Mouse (Mus musculus) small intestine, adult 2 months (tissue): ENCODE measurements at regions not wholly inside any gene's neighbourhood (a gene's known extent, or its start where the extent isn't known, plus 50 kb on each side); places are given as distances from the start of the nearest gene placed in this dataset.

Experiments used
- H3K27ac ChIP-seq: fragments of 200-500 bp; 2 replicates; pipeline ENCODE4 v1.5.1; 2012; ENCODE audit warnings: low read depth, low read length, control low read depth, inconsistent platforms; ENCODE audit not compliant: insufficient read depth
- H3K27me3 ChIP-seq: fragments of 200-500 bp; 2 replicates; pipeline ENCODE4 v1.6.1; 2012; ENCODE audit warnings: mild to moderate bottlenecking, moderate library complexity, low read length, inconsistent platforms; ENCODE audit not compliant: control insufficient read depth, insufficient read depth
- H3K36me3 ChIP-seq: fragments of 200-500 bp; 2 replicates; pipeline ENCODE4 v1.6.1; 2012; ENCODE audit warnings: mild to moderate bottlenecking, low read length, control low read depth, inconsistent platforms; ENCODE audit not compliant: control insufficient read depth, insufficient read depth
- H3K4me1 ChIP-seq: fragments of 200-500 bp; 2 replicates; pipeline ENCODE4 v1.6.1; 2012; ENCODE audit warnings: low read length, inconsistent platforms, mixed read lengths; ENCODE audit not compliant: control insufficient read depth, insufficient read depth, insufficient read length
- H3K4me3 ChIP-seq: fragments of 200-500 bp; 2 replicates; pipeline ENCODE4 v1.5.1; 2012; ENCODE audit warnings: low read depth, mild to moderate bottlenecking, control low read depth, inconsistent platforms, low read length, moderate library complexity
- CTCF ChIP-seq: fragments of 200-500 bp; IDR thresholded peaks from 2 replicates; pipeline ENCODE4 v1.5.1; 2012; ENCODE audit warnings: low read depth, mild to moderate bottlenecking, control low read depth, inconsistent platforms, low read length, moderate library complexity, mixed read lengths; ENCODE audit not compliant: insufficient replicate concordance, insufficient read length; ENCODE audit errors: extremely low read depth
- POLR2A ChIP-seq: fragments of 200-500 bp; IDR thresholded peaks from 2 replicates; pipeline ENCODE4 v1.6.1; 2012; ENCODE audit warnings: low read depth, mild to moderate bottlenecking, control low read depth, inconsistent platforms, low read length, moderate library complexity
- WGBS: fragments of 180-500 bp; shearing (Covaris S2); methylation state at CpG from one replicate; pipeline ENCODE4 v1.1.7; 2018; 5-methylcytosine and 5-hydroxymethylcytosine counted together

- WGBS = 94% methylated on average over 32 of the region's 32 CpGs
- H3K27me3 ChIP-seq = no peaks in the 10 kb centered on the region
- H3K36me3 ChIP-seq = no peaks in the 10 kb centered on the region
- peaks cover 4% of the 10 kb centered on the region for H3K4me1 ChIP-seq
- H3K27ac ChIP-seq = no peak overlapping the region
- H3K4me3 ChIP-seq = no peak overlapping the region
- no peak for TF ChIP-seq POLR2A
- TF ChIP-seq CTCF = no peak
Observed at GRCm38 (mm10) chr17:31732176-31732880, 54.7 kb downstream of the Cryaa start.

- Histone ChIP-seq H3K27me3 (no peaks in the 10 kb centered on the region), H3K27ac (no peak overlapping the region), H3K4me3 (no peak overlapping the region), H3K36me3 (no peaks in the 10 kb centered on the region), H3K4me1 (no peaks in the 10 kb centered on the region)
- no peak for TF ChIP-seq CTCF
- 61% methylated on average over 7 of the region's 7 CpGs for WGBS
Observed at GRCm38 (mm10) chr17:31734521-31734920, 56.9 kb downstream of the Cryaa start.

DNA sequence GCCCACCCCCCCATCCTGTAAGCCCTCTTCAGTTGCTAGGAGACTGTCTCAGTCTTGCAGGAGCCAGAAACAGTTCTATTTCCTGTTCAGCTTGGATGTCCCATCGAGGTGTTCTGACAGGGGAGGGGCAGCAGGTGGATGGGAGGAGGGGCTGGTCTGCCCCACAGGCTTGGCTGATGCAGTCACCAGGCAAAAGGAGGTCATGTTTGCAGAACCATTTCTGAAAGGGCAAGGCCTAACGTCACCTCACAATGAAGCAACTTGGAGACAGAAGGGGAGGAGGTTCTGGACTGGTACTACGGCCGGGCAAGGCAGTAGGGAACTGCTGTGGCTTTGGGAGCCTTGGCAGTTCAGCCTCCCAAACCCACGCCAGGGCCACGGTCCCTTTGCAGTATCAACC is 59.1 kb downstream of the Cryaa start:
- no peaks in the 10 kb centered on the region for H3K27me3 ChIP-seq
- H3K27ac ChIP-seq = no peak overlapping the region
- no peak overlapping the region for H3K4me3 ChIP-seq
- no peaks in the 10 kb centered on the region for H3K36me3 ChIP-seq
- H3K4me1 ChIP-seq = no peaks in the 10 kb centered on the region
- TF ChIP-seq POLR2A (no peak), CTCF (no peak)
- WGBS = 28% methylated on average over 6 of the region's 6 CpGs

DNA sequence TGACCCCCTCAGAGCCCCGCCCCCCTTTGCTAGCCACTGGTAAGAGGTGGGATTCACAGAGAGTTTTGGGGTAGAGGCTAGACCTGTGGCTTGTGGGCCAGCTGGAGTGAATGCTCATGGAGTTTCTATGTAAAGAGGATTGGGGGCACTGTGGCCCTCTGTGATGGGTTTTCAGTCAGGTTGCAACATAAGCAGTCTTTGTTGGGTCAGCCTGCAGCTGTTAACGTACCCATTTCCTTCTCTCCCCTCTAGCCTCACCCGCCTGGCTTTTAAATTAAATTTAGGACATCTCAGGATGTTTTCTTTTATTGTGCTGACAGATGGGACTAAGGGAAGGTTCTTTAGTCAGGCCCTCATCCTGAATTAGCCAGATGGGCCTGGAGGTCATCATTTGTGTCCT is 60.6 kb downstream of the Cryaa start:
- no peaks in the 10 kb centered on the region for H3K4me1 ChIP-seq
- no peak overlapping the region for H3K27ac ChIP-seq
- no peak overlapping the region for H3K4me3 ChIP-seq
- no peaks in the 10 kb centered on the region for H3K27me3 ChIP-seq
- TF ChIP-seq POLR2A = no peak
- no peaks in the 10 kb centered on the region for H3K36me3 ChIP-seq
- WGBS = 75% methylated on average over 3 of the region's 3 CpGs

DNA sequence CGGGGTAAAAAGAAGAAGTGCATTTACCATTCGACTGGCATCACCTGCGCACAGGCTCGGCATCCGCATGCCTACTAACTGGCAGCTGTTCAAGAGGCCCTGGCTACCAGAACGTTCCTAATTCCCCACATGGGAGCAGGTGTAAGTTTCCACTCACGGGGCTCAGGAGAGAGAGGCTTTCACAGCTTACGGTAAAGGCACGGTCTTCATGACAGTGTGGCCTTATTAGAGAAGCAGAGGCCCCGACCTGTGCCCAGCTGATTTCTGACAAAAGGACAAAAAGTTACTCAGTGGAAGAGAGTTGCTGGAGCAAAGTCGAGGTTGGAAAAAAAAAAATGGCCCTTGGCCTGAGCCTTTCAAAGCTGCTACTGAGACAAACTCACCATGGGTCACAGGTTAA is 62.0 kb downstream of the Cryaa start:
- no peaks in the 10 kb centered on the region for H3K36me3 ChIP-seq
- no peak for TF ChIP-seq CTCF
- no peak for TF ChIP-seq POLR2A
- H3K4me3 ChIP-seq = no peak overlapping the region
- WGBS = 34% methylated on average over 11 of the region's 11 CpGs
- no peaks in the 10 kb centered on the region for H3K4me1 ChIP-seq
- no peak overlapping the region for H3K27ac ChIP-seq
- H3K27me3 ChIP-seq = no peaks in the 10 kb centered on the region

GRCm38 (mm10) chr17:31740059-31740458 is 62.5 kb downstream of the Cryaa start:
- Histone ChIP-seq H3K27ac (no peak overlapping the region), H3K4me3 (no peak overlapping the region), H3K36me3 (no peaks in the 10 kb centered on the region), H3K4me1 (no peaks in the 10 kb centered on the region), H3K27me3 (no peaks in the 10 kb centered on the region)
- WGBS = 87% methylated on average over 11 of the region's 11 CpGs
- TF ChIP-seq CTCF = no peak
- no peak for TF ChIP-seq POLR2A

DNA sequence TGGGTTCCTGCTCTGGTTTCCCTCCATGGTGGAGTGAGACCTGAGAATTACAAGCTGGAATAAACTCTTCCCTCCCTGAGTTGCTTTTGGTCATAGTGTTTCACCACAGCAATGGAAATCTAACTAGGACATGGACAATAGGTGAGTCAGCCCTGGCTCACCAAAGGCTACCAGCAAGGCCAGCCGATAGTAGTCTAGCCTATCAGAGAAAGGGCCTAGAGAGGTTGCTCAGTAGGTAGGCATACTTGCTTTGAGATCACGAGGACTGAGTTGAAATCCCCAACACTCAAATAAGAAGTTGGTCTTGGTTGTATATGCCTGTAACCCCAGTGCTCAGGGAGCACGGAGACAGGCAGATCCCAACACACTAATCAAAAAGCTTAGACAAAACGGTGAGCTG is 66.0 kb downstream of the Cryaa start:
- TF ChIP-seq POLR2A (no peak), CTCF (no peak)
- no peak overlapping the region for H3K27ac ChIP-seq
- no peak overlapping the region for H3K4me3 ChIP-seq
- H3K36me3 ChIP-seq = no peaks in the 10 kb centered on the region
- H3K4me1 ChIP-seq = peaks cover 25% of the 10 kb centered on the region
- 97% methylated on average over 4 of the region's 4 CpGs for WGBS
- no peaks in the 10 kb centered on the region for H3K27me3 ChIP-seq

DNA sequence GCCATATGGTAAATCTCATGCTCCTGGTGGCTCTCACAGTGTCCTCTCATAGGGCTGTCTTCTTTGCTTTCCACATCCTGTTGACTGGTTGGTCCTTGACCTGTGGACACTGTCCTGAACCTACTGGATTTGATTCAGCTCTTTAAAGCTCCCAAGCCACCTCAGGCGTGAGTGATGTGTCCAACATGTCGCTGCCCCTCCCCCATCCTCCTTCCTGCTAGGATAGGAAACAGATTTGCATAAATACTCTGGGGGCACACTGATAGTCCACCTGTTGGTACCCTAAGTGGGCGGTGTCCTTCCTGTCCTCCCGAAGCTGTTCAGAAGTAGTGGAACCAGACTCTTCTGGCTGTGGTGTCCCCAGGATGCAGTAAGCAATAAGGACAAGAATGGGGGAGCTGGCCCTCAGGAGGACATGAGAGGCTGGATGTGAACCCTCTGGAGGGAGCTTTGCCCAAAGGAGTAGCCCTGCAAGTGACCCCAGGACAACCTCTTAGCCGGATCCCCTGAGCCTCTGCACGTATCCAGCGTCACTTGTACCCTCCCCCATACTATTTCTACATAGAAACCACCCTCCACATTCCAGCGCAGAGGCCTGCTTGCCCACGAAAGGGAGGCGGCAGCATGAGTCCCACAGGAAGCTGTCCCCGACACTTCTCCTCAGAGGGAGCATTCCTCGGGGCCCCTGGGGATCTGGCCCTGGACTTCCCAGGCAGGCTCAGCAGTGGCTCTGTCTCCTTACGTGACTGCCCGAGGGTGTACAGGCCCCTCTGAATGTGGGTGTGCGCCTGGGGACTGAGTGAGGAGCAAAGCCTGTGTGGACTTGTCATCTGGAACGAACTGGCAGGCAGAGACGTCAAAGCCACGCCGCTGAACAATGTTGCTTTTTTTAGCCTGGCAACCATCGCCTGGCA is 68.8 kb downstream of the Cryaa start:
- Histone ChIP-seq H3K27ac (peak overlapping the region; percentile 44), H3K36me3 (no peaks in the 10 kb centered on the region), H3K4me1 (peaks cover 33% of the 10 kb centered on the region), H3K27me3 (no peaks in the 10 kb centered on the region), H3K4me3 (no peak overlapping the region)
- TF ChIP-seq CTCF (no peak), POLR2A (no peak)
- WGBS = 50% methylated on average over 20 of the region's 20 CpGs
